Mouse (Mus musculus) skeletal muscle tissue, adult 2 months (tissue): ENCODE results near the gene Chid1.
A peak's percentile ranks its signal among the peaks of the same experiment; 100 is the strongest.

Experiments used
- DNase-seq: peaks from one replicate; pipeline ENCODE4 v3.0.0-alpha.2; 2012; ENCODE audit warnings: low read depth, low spot score

Chid1 gene

GRCm38 (mm10) chr7:141476981-141477370, 62.7 kb downstream of the Chid1 start:
- DNase-seq: no peak

GRCm38 (mm10) chr7:141476226-141476980, 63.3 kb downstream of the Chid1 start:
- peak; percentile 89 for DNase-seq

DNA sequence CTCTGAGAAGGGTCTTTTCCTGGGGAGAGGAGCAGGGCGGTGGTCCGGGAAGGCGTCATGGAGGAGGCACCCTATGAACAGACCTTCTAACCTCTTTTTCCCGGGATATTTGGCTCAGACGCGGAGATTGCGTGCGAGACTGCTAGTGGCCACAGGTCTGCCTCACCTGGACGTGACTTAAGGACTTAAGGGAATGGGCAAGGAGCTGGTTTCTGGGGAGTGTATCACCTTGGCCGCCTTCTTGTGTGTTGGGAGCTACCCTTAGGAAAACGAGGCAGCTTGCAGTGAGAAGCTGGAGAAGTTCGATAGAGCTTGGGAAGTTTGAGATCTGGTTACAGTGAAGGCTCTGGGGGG, 63.9 kb downstream of the Chid1 start:
- no peak for DNase-seq

GRCm38 (mm10) chr7:141475011-141475804, 64.4 kb downstream of the Chid1 start, which contains the start of the genes Polr2l and Tspan4:
Gene Polr2l, minus strand, starts transcription at chr7:141475132.
Gene Tspan4, plus strand, starts transcription at chr7:141475240.
- peak; percentile 72 for DNase-seq

DNA sequence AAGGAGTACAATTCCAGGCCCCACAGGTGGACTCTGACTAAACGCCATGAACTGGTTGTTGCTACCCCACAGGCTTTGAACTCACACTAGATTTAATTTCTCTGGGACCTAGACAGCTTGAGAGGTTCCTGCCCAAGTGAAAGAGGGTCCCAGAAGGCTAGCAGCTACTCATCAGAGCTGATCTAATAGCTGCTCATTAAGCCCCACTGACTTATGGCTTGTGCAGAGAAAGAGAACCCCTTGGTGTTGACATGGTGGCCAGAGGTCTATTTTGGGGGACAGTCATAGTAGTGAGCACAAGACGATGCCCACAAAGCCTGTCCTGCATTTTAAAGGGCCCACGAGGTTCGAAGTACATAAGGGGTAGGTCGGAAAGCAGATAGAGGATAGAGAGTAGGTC, 65.5 kb downstream of the Chid1 start:
- DNase-seq: no peak

DNA sequence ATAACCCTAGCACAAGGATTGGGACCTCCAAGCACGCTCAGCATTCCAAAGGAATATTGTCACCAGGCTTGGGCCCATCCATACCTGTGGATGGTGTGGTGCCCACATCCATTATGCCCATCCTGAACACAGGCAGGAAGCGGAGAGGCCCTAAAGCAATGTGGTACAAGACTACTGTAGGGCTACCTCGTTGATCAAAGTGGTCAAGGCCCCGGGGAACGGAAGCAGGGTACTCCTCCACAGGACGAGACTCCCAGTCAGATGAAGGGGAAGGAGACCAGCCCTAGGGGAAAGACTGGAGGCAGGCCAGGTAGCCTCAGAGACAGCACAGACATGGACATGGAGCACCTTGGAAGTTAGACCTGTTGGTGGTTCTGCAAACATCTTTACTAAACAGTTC, 66.9 kb downstream of the Chid1 start:
- DNase-seq: no peak

GRCm38 (mm10) chr7:141472226-141472625, 67.4 kb downstream of the Chid1 start:
- no peak for DNase-seq

- DNase-seq: no peak
Measured at GRCm38 (mm10) chr7:141471236-141471635, 68.4 kb downstream of the Chid1 start.

DNA sequence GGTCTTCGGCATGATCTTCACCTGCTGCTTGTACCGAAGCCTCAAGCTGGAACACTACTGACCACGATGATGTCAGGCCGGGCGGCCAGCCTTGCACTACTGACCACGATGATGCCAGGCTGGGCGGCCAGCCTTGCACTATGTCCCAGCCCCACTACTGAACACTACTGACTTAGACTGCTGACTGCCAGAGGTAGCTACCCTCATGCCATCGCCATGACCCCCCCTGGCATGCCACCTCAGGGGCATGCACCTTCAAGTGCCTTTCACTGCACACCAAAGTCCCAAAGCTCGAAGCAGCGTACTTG, 69.1 kb downstream of the Chid1 start:
- DNase-seq: no peak

- DNase-seq: no peak
Measured at GRCm38 (mm10) chr7:141469901-141470636, 69.6 kb downstream of the Chid1 start.

DNA sequence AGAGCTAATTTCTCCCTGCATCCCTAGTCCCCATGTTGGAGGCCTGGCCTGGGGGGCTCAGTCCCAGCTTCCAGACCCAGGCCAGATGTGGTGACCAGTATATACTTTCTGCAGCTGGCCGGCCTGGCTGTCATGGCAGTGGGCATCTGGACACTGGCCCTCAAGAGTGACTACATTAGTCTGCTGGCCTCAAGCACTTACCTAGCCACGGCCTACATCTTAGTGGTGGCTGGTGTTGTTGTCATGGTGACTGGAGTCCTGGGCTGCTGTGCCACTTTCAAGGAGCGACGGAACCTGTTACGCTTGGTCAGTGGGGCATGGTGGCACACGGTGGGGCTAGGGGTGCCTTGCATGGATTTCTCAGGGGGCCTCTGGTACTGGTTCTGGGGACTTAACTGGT, 70.3 kb downstream of the Chid1 start:
- no peak for DNase-seq

DNA sequence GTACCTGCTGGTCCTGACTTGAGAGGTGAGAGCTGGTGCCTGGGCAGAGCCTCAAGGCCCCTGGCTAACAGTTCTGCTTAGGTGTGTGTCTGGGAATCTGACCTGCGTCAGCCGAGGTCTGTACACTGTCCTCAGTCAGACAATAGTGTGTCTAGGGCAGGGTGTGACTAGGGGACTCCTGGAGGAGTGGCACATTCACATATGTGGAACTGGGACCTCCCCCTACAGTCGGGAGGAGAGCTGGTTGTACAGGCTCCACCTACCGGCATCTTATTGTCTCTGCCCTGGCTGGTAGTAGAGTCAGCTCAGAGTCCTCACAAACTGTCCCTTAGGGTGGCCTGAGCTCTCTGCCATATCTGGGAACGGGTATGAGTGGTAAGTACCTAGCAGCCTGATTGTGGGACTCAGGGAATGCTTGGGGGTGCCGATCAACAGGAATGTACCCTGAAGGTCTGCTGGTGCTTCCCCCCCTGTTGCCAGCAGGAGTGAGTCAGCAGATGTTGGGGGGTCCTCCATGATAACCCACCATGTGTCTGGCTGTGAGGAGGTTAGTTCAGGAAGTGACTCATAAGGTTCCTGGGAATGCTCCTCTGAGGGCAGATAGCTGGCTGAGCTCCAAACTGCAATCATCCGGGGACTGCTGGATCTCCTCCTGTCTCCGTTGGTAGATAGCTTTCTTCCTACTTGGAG, 71.0 kb downstream of the Chid1 start:
- peak; percentile 75 for DNase-seq

GRCm38 (mm10) chr7:141468164-141468521, 71.5 kb downstream of the Chid1 start:
- DNase-seq: no peak

- peak; percentile 69 for DNase-seq
Measured at GRCm38 (mm10) chr7:141467230-141468030, 72.2 kb downstream of the Chid1 start, which contains the start of gene Cd151. Gene Cd151, plus strand, starts transcription at chr7:141467392.

DNA sequence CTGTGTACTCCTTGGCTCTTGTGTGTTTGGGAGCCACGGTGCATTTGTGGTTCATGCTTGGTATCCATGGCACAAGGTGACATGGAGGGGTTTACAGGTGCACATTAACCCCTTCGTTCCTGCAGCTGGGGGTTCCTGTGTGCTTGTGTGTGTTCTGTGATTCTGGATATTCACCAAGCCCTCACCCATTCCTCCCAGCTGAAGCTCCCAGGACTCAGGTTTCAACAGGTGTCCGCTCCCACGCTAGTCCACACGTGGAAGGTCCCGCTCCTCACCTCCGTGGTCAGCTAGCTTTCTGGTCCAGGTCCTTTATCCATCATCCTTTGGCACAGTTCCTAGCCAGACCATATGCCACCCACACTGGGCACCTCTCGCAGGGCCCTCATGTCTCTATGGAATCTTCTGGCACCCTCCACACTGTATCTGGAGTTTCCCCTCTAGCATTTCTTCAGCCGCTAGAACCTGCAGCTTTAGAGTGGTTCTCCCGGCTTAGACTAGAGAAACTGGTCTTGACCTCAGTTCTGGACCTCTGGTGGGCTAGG, 73.0 kb downstream of the Chid1 start:
- no peak for DNase-seq

DNA sequence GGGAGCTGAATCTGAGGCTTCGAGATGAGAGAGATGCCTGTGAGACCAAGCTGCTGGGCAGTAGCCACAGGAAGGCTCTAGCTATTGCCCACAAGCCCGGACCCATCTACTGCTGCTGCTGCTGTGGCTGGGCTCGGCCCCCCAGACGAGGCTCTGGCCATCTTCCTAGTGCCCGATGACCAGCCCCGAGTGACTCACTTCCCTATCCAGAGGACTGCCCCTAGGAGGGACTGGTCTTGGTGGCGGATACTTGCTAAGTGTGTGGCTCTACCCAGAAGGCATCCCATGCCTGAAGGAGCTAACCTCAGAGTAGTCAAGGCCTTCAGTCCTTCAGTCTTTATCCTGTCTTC, 73.6 kb downstream of the Chid1 start:
- no peak for DNase-seq

GRCm38 (mm10) chr7:141465388-141466044, 74.1 kb downstream of the Chid1 start:
- DNase-seq: no peak

GRCm38 (mm10) chr7:141464603-141465201, 75.0 kb downstream of the Chid1 start:
- DNase-seq: no peak

DNA sequence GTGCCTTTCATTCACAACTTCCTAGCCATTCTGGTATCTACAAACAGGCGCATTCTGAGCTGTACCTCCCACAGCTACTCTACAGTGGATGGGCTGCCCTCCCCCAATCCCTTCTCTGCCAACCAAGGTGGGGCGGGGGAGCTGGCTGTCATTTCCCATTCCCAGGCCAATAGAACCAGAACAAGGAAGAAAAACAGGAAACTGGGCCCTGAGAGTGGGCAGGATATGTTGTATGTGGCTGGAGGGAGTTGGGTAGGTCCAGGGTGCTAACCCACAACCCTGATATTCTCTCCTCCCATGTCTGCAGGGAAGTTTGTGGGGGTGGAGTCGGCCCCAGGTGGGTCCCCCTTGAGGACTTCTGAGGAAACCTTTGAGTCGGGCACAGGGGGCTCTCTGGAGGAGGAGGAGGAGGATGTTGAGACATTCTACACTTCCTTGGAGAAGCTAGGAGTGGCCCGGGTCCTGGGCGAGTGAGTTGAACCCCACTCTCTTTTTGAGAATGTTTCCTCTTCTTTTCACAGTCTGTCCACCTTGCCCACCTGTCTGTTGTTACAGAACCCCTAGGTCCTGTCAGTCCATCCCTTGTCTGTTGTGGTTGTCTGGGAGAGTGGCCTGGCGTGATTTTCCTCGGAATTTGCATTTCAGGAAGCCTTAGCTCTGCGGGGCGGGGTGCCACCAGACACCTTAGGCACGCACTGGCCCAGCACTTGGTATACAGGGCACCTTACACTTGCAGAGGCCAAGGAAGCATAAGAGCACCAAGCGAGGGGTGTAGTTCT, 75.6 kb downstream of the Chid1 start:
- DNase-seq: no peak
